Mouse (Mus musculus) MEL (cell line): ENCODE results near the gene Cwc22.

ENCODE experiments used
- CTCF ChIP-seq, 3 experiments: IDR thresholded peaks in 2 of 3; conservative IDR thresholded peaks in 1 of 3; 2 replicates each; pipeline ENCODE4 v1.5.1; 2011 to 2012; ENCODE audit warnings: low read length in 3 of 3, low read depth in 2 of 3, mild to moderate bottlenecking in 2 of 3, improper control_type of control experiment in 1 of 3, inconsistent platforms in 1 of 3, mixed read lengths in 1 of 3, moderate library complexity in 1 of 3; ENCODE audit not compliant: control insufficient read depth in 1 of 3, insufficient read depth in 1 of 3, poor library complexity in 1 of 3, severe bottlenecking in 1 of 3
- GATA1 ChIP-seq: IDR thresholded peaks from 2 replicates; pipeline ENCODE4 v1.6.1; 2011; ENCODE audit warnings: low read depth, low read length, improper control_type of control experiment
- POLR2A ChIP-seq, 2 experiments: IDR thresholded peaks; 2 replicates each; pipeline ENCODE4 v1.6.1; 2011 to 2012; ENCODE audit warnings: low read length in 2 of 2, mild to moderate bottlenecking in 2 of 2, control low read depth in 1 of 2, improper control_type of control experiment in 1 of 2, low read depth in 1 of 2, moderate library complexity in 1 of 2; ENCODE audit not compliant: control insufficient read depth in 1 of 2, insufficient read depth in 1 of 2, poor library complexity in 1 of 2
- TAL1 ChIP-seq: IDR thresholded peaks from 2 replicates; pipeline ENCODE4 v1.6.1; 2012; ENCODE audit warnings: mild to moderate bottlenecking, inconsistent platforms, low read length, moderate library complexity, mixed read lengths
- TBP ChIP-seq: IDR thresholded peaks from 2 replicates; pipeline ENCODE4 v1.8.0; 2011; ENCODE audit warnings: low read depth, low read length, improper control_type of control experiment
- ZKSCAN1 ChIP-seq: IDR thresholded peaks from 2 replicates; pipeline ENCODE4 v1.6.1; 2012; ENCODE audit warnings: low read depth, mild to moderate bottlenecking, inconsistent platforms, low read length, improper control_type of control experiment, moderate library complexity
- ZNF384 ChIP-seq: IDR thresholded peaks from 2 replicates; pipeline ENCODE4 v1.6.1; 2012; ENCODE audit warnings: low read depth, mild to moderate bottlenecking, inconsistent platforms, low read length, improper control_type of control experiment

DNA sequence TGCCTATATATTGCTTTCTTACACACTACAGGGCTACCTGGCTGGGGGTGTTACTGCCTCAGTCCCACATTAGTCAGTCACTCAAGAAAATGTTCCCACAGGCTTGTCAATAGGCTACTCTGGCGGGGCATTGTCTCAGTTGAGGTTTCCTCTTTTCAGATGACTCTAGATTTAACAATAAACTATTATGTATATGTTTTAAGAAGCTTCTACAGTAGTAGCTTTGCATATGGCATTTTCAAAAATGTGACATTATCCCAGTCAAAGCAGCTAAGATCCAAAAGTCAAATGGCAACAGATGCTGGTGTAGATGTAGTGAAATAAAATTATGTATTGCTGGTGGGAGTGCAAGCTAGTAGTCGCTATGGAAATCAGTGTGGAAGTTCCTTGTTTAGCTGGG is 27.1 kb upstream of the Cwc22 start:
- TF ChIP-seq ZNF384 (no peak), GATA1 (no peak), ZKSCAN1 (no peak), CTCF (IDR thresholded peaks at IDR 0.05 in 2 of 3, conservative IDR thresholded peaks at IDR 0.05 in 1 of 3; ENCODE audit: control insufficient read depth in 1 of 3, insufficient read depth in 1 of 3, low read depth in 2 of 3, low read length in 3 of 3, poor library complexity in 1 of 3, severe bottlenecking in 1 of 3) (no peak), TAL1 (no peak), POLR2A (IDR thresholded peaks at IDR 0.05; ENCODE audit: control insufficient read depth in 1 of 2, insufficient read depth in 1 of 2, low read depth in 1 of 2, low read length in 2 of 2, poor library complexity in 1 of 2) (no peak), TBP (no peak)
